Mouse (Mus musculus) liver, postnatal 0 days (tissue): ENCODE measurements around the gene Ddc. TPM values are rescaled to one million over a fixed set of nuclear protein-coding genes. Genes with fewer than 3 reads are reported as not detected.

Experiments
- ATAC-seq: fragments of 200-750 bp; cut with Nextera tagmentation; 2 replicates; pipeline ENCODE4 v1.8.0; 2017; ENCODE audit warnings: mild to moderate bottlenecking, moderate library complexity
- DNase-seq: peaks from one replicate; pipeline ENCODE4 v3.0.0-alpha.2; 2016
- H3K27ac ChIP-seq: fragments of 300-500 bp; sonication (generic); 2 replicates; pipeline ENCODE4 v1.5.1; 2014; ENCODE audit warnings: antibody characterized with exemption, moderate library complexity, mild to moderate bottlenecking, low read depth
- H3K27me3 ChIP-seq: fragments of 300-500 bp; sonication (generic); 2 replicates; pipeline ENCODE4 v1.6.1; 2014; ENCODE audit warnings: low read length, control low read depth, mixed read lengths; ENCODE audit not compliant: insufficient read depth
- H3K36me3 ChIP-seq: fragments of 300-500 bp; sonication (generic); replicated peaks from 2 replicates; pipeline ENCODE4 v1.6.1; 2014; ENCODE audit warnings: mild to moderate bottlenecking, control low read depth, low read length, moderate library complexity, mixed read lengths; ENCODE audit not compliant: insufficient read depth
- H3K4me1 ChIP-seq: fragments of 300-500 bp; sonication (generic); 2 replicates; pipeline ENCODE4 v1.6.1; 2014; ENCODE audit warnings: antibody characterized with exemption, mild to moderate bottlenecking, control low read depth; ENCODE audit not compliant: insufficient read depth
- H3K4me2 ChIP-seq: fragments of 300-500 bp; sonication (generic); 2 replicates; pipeline ENCODE4 v1.6.1; 2014; ENCODE audit warnings: low read depth, mild to moderate bottlenecking, low read length, moderate library complexity, mixed read lengths
- H3K4me3 ChIP-seq: fragments of 300-500 bp; sonication (generic); 2 replicates; pipeline ENCODE4 v1.5.1; 2014; ENCODE audit warnings: low read depth, low read length
- H3K9ac ChIP-seq: fragments of 300-500 bp; sonication (generic); replicated peaks from 2 replicates; pipeline ENCODE4 v1.6.1; 2014; ENCODE audit warnings: mild to moderate bottlenecking, moderate library complexity
- H3K9me3 ChIP-seq: fragments of 300-500 bp; sonication (generic); 2 replicates; pipeline ENCODE4 v1.6.1; 2016; ENCODE audit warnings: mild to moderate bottlenecking, control low read depth, low read length, mixed read lengths
- CTCF ChIP-seq: sonication (generic); IDR thresholded peaks from 2 replicates; pipeline ENCODE4 v1.5.1; 2016; ENCODE audit warnings: antibody characterized with exemption, low read depth
- EP300 ChIP-seq: IDR thresholded peaks from 2 replicates; pipeline ENCODE4 v1.6.1; 2016; ENCODE audit warnings: antibody characterized with exemption, low read depth, mild to moderate bottlenecking
- WGBS: fragments of 180-500 bp; shearing (Covaris S2); extraction: QIAGEN DNeasy Blood & Tissue Kit; methylation state at CpG from one replicate; pipeline ENCODE4 v1.1.7; 2014; ENCODE audit not compliant: insufficient replicate concordance; 5-methylcytosine and 5-hydroxymethylcytosine counted together
- polyA plus RNA-seq: library from polyadenylated mRNA; unstranded; fragments of >200 nt; fragmentation: Nextera tagmentation; extraction: Ambion mirVana; gene quantifications from 2 replicates; pipeline ENCODE4 v1.2.1, GENCODE M21; 2015

Gene Ddc
- polyA plus RNA-seq, 1 experiment from 2014 or later: 17.5 TPM

DNA sequence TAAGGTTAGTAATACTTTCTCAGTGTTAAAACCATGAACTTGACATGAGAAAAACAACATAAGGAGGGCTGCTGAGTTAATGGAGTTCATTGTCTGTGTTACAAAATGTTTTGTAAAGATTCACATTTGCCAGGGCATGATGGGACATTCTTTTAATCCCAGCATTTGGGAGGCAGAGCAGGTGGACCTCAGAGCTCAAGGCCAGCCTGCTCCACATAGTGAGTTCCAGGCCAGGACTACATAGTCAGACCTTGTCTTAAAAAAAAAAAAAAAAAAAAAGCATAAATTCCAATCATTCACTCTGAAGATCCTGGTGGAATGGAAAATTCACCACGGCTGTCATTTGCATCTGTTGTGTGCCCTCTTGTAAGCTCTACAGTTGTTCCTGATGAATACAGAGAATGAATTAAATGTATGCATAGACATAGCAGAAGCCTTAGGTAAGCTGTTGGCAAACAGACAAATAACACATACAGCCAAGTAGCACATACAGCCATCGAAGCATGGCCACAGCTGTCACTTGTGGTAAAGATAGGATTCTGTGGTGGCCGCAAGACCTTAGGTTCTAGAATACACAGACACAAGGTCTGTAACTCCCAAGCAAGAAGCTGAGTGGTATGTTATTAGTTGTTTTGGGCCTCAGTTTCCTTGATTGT lies 25.7 kb downstream of the Ddc start:
- no peaks in the 10 kb centered on the region for H3K9me3 ChIP-seq
- H3K4me1 ChIP-seq: peaks cover 9% of the 10 kb centered on the region; the same call in 1 of the 2 replicates
- no peak for DNase-seq
- H3K4me3 ChIP-seq: no peak overlapping the region
- no peak overlapping the region for H3K9ac ChIP-seq
- 51% methylated on average over 3 of the region's 3 CpGs for WGBS
- H3K27ac ChIP-seq: no peak overlapping the region
- TF ChIP-seq CTCF (no peak), EP300 (no peak)
- no peaks in the 10 kb centered on the region for H3K27me3 ChIP-seq
- H3K36me3 ChIP-seq: no peaks in the 10 kb centered on the region; the same call in none of the 2 replicates
- no peak overlapping the region for H3K4me2 ChIP-seq
- ATAC-seq: peak; percentile 44; the same call in 1 of the 2 replicates

DNA sequence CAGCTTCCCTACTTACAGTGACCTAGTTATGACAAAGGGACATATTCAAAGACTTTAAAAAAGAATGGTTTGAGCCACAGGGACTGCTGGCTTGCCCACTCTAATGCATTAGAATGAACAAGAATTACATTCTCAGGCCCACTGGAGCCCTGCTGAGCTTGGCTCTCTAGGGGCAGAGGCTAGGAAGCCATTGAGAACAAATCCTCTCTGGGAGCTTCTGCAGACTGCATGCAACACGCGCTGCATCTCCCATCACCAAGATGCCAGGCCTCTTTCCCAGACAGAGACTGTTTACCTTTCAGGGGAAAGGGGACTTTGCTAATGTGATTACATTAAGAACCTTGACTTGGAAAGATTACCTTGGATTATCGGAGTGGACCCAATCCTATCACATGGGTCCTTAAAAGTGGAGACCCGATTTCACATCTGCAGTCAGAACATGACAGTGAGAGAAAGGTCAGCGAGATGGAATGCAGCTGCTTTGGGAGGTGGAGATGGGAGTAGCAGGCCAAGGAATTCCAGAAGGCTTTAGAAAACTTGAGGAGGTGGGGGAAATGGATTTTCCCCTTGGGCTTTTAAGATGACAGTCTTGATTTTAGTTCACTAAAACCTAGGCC lies 26.6 kb downstream of the Ddc start:
- H3K4me1 ChIP-seq: peaks cover 6% of the 10 kb centered on the region; the same call in 1 of the 2 replicates
- no peak overlapping the region for H3K4me3 ChIP-seq
- H3K36me3 ChIP-seq: no peaks in the 10 kb centered on the region; the same call in none of the 2 replicates
- no peak for ATAC-seq
- no peak overlapping the region for H3K27ac ChIP-seq
- DNase-seq: no peak
- 68% methylated on average over 5 of the region's 5 CpGs for WGBS
- TF ChIP-seq CTCF: no peak
- no peak for TF ChIP-seq EP300
- H3K9ac ChIP-seq: no peak overlapping the region
- H3K4me2 ChIP-seq: no peak overlapping the region
- no peaks in the 10 kb centered on the region for H3K27me3 ChIP-seq
- H3K9me3 ChIP-seq: no peaks in the 10 kb centered on the region

DNA sequence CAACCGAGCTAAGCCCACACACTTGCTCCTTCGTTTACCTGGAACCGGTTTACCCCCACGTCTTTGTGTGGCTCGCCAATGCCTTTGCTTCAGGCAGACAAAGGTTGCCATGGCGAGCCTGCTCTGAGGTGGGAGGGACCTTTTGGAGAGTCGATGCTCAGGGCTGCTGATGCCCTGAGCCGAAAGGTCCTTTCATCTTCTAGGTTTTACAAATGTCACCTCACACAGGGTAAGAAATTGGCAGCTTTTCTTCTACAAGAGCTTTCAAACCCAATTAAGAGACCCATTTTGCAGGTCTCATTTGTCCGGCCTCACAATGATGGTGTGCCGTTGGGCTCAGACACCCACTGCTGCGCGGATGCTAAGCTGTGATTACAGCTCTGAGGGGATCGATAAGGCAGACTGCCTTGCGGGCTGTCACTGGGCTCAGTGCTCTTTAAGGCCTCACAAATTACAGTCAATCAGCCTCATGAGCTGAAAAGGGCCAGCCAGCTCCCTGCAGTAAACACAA lies 29.9 kb downstream of the Ddc start:
- Histone ChIP-seq H3K4me2 (no peak overlapping the region), H3K9ac (no peak overlapping the region), H3K27me3 (no peaks in the 10 kb centered on the region), H3K36me3 (no peaks in the 10 kb centered on the region), H3K27ac (no peak overlapping the region), H3K4me3 (no peak overlapping the region), H3K4me1 (peaks cover 6% of the 10 kb centered on the region; the same call in 1 of the 2 replicates), H3K9me3 (no peaks in the 10 kb centered on the region)
- DNase-seq: no peak
- no peak for ATAC-seq
- WGBS: 29% methylated on average over 14 of the region's 14 CpGs
- TF ChIP-seq EP300 (no peak), CTCF (no peak)

DNA sequence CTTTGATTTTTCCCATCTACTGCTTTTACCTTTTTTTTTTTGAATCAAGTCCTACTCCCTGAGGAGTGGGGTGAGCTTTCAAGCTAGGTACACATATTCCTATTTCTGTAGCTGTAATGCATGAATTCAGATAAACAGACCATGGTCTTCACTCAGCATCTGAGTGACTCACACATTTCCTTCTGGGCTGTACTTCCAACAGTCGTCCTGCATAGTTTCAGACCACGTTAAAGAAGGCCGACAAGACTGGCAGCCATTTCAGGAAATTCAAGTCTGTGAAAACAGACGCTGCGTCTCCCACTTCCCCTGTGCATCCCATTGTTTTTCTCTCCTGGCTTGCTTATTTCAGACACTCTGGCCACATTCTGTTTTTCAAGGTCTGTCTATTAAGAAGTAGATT lies 31.2 kb downstream of the Ddc start:
- 49% methylated on average over 5 of the region's 5 CpGs for WGBS
- no peak overlapping the region for H3K27ac ChIP-seq
- DNase-seq (no peak), ATAC-seq (no peak)
- no peaks in the 10 kb centered on the region; the same call in 1 of the 2 replicates for H3K36me3 ChIP-seq
- no peak for TF ChIP-seq CTCF
- TF ChIP-seq EP300: no peak
- H3K9me3 ChIP-seq: no peaks in the 10 kb centered on the region
- no peak overlapping the region for H3K9ac ChIP-seq
- H3K27me3 ChIP-seq: no peaks in the 10 kb centered on the region
- no peak overlapping the region for H3K4me2 ChIP-seq
- peaks cover 6% of the 10 kb centered on the region; the same call in 1 of the 2 replicates for H3K4me1 ChIP-seq
- H3K4me3 ChIP-seq: no peak overlapping the region

DNA sequence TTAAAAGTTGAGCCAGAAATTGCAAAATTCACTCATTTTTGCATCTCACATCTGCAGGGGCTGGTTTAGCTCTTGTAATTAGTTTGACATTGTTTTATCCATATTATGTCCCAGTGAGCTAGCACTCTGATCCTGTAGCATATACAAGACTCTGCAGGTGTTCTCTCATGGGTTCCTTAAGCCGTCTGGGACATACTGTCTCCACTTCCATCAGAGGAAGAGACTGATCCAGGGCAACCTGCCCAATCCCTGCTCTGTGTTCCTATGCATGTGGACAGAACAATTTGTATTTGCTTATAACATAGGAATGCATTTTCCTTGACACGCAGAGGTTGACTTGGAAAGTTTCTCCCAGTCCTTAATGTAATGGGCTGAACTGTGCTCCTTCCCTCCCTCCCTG lies 32.8 kb downstream of the Ddc start:
- Histone ChIP-seq H3K9me3 (no peaks in the 10 kb centered on the region), H3K4me1 (peaks cover 6% of the 10 kb centered on the region; the same call in 1 of the 2 replicates), H3K36me3 (no peaks in the 10 kb centered on the region; the same call in 1 of the 2 replicates), H3K4me3 (no peak overlapping the region), H3K4me2 (no peak overlapping the region), H3K9ac (no peak overlapping the region), H3K27ac (no peak overlapping the region), H3K27me3 (no peaks in the 10 kb centered on the region)
- TF ChIP-seq CTCF: no peak
- no peak for TF ChIP-seq EP300
- DNase-seq (no peak), ATAC-seq (no peak)
- 79% methylated on average over 2 of the region's 2 CpGs for WGBS

DNA sequence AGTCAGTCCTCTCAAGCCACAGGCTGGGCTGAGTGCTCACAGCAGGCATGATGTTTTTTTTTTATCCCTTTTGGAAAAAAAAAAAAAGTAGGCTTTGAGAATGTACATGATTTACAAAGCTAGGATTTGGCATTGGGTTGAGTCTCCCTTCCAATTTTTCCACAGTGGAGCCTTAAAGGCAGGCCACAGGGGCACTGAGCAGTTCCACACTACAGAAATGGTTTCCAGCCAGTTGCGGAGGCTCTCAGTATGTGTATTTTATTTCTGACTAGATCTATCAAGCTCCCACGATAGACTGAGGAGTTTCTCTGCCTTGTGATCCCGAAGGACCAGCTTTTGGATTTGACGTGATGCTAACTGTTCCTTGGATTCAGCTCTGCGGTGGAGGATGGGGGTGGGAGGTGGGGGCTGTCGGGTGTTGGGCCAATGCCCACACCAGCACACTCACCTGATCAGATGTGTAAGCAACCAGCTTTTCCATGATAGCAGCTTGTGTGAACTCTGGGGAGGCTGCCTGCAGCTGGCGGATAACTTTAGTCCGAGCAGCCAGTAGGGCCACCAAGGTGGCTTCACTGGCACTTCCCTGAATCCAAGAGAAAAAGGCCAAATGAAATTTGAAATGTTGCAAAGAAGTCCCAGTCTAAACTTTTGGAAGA lies 33.4 kb downstream of the Ddc start:
- Histone ChIP-seq H3K27me3 (no peaks in the 10 kb centered on the region), H3K36me3 (peaks cover 2% of the 10 kb centered on the region), H3K9me3 (no peaks in the 10 kb centered on the region), H3K4me2 (no peak overlapping the region), H3K4me3 (no peak overlapping the region), H3K9ac (no peak overlapping the region), H3K27ac (no peak overlapping the region), H3K4me1 (peaks cover 6% of the 10 kb centered on the region; the same call in 1 of the 2 replicates)
- WGBS: 79% methylated on average over 8 of the region's 8 CpGs
- DNase-seq (no peak), ATAC-seq (no peak)
- no peak for TF ChIP-seq EP300
- no peak for TF ChIP-seq CTCF
